Mouse (Mus musculus) frontal cortex, postnatal 14 days (tissue): Measurements from ENCODE around the gene Klhl8.
"Not testable (repeated sequence)": the region's sequence is repeated elsewhere in the genome, so short reads cannot be mapped to it uniquely, and the experiment has no call there.

Experiments
- DNase-seq, 2 experiments: peaks; one replicate each; pipeline ENCODE4 v3.0.0; 2022; ENCODE audit warnings: low spot score in 2 of 2

Klhl8 gene

GRCm38 (mm10) chr5:103910748-103911409, at the start of gene Klhl8:
Gene Klhl8, minus strand, starts transcription at chr5:103911259.
- peak; percentile 55 to 64 for DNase-seq

- peak in 1 of 2 experiments; percentile 15 for DNase-seq
Observed at GRCm38 (mm10) chr5:103954638-103955037, 43.6 kb upstream of the Klhl8 start.

- no peak for DNase-seq
Observed at GRCm38 (mm10) chr5:103953135-103954083, 42.4 kb upstream of the Klhl8 start.

GRCm38 (mm10) chr5:103950138-103950537, 39.1 kb upstream of the Klhl8 start:
- not testable (repeated sequence) for DNase-seq

GRCm38 (mm10) chr5:103943183-103943582, 32.1 kb upstream of the Klhl8 start:
- no peak for DNase-seq

GRCm38 (mm10) chr5:103939856-103940255, 28.8 kb upstream of the Klhl8 start:
- DNase-seq = no peak

GRCm38 (mm10) chr5:103939350-103939652, 28.2 kb upstream of the Klhl8 start:
- no peak for DNase-seq

GRCm38 (mm10) chr5:103938547-103939349, 27.7 kb upstream of the Klhl8 start:
- DNase-seq = no peak

GRCm38 (mm10) chr5:103936906-103937589, 26.0 kb upstream of the Klhl8 start:
- DNase-seq = no peak

GRCm38 (mm10) chr5:103931924-103932323, 20.9 kb upstream of the Klhl8 start:
- not testable (repeated sequence) for DNase-seq

- DNase-seq = no peak
Observed at GRCm38 (mm10) chr5:103930511-103930910, 19.5 kb upstream of the Klhl8 start.

- no peak for DNase-seq
Observed at GRCm38 (mm10) chr5:103928196-103928550, 17.1 kb upstream of the Klhl8 start.

GRCm38 (mm10) chr5:103927429-103928195, 16.6 kb upstream of the Klhl8 start:
- DNase-seq = peak; percentile 67 to 93

GRCm38 (mm10) chr5:103926398-103926797, 15.3 kb upstream of the Klhl8 start:
- no peak for DNase-seq

GRCm38 (mm10) chr5:103923755-103924154, 12.7 kb upstream of the Klhl8 start:
- no peak for DNase-seq

- DNase-seq = no peak
Observed at GRCm38 (mm10) chr5:103923101-103923500, 12.0 kb upstream of the Klhl8 start.

- DNase-seq = no peak
Observed at GRCm38 (mm10) chr5:103922436-103922835, 11.4 kb upstream of the Klhl8 start.

- DNase-seq = no peak
Observed at GRCm38 (mm10) chr5:103919497-103919896, 8.4 kb upstream of the Klhl8 start.

GRCm38 (mm10) chr5:103918233-103918632, 7.2 kb upstream of the Klhl8 start:
- DNase-seq = no peak

GRCm38 (mm10) chr5:103917357-103917895, 6.4 kb upstream of the Klhl8 start:
- DNase-seq = no peak
